Mouse (Mus musculus) frontal cortex, postnatal 14 days (tissue): ENCODE data around the gene Lemd1.
"Not testable (repeated sequence)": the region's sequence is repeated elsewhere in the genome, so short reads cannot be mapped to it uniquely, and the experiment has no call there.

Experiments
- DNase-seq, 2 experiments: peaks; one replicate each; pipeline ENCODE4 v3.0.0; 2022; ENCODE audit warnings: low spot score in 2 of 2

Gene Lemd1

DNA sequence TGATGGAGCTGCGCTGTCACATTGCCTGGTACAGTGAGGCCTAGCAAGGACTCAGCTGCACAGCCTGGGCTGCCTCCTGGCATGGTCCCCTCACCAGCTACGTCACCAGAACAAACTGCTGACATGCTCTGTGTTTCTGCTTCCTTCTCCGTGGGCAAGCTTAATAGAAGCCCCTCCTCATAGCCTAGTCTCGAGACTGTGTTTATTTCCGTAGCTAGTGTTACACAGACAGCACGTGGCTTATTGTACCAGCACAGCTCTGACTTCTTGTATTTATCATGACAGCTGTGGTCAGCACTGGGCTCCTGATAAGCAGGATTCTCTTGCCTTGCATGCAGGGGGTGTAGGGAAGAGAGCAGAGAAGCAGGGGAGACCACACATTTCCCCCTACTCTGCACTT, 54.9 kb downstream of the Lemd1 start:
- no peak for DNase-seq

DNA sequence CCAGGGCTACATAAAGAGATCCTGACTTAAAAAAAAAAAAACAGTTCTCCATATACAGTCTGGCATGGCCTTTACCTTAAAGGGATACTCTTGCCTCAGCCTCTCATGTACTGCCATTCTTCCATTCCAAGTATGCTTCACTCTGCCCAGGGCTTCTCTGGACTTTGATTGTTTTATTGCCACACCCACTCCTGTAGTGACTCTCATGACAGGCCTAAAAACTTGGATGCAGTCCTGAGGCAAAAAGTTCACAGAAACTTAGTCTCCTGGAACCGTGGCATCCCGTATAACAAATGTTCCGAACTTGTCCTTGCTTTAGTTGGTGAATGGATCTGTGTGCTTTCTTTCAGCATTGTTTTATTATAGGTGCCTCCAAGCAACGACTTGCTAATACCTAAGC, 55.4 kb downstream of the Lemd1 start:
- DNase-seq, result no peak

DNA sequence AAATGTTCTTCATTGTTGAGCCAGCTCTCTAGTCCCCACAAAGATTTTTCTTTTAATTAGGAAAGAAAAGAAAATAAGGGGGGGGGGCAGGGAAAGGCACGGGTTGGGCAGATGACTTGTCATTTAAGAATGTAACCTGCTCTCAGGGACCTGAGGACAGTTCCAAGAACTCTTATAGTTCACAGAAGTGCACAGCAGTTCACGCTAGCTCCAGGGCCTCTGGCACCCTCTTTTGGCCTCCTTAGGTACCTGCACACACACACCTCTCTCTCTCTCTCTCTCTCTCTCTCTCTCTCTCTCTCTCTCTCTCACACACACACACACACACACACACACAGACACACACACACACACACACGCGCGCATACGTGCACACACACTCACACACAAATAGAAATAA, 63.2 kb downstream of the Lemd1 start:
- DNase-seq, result no peak

DNA sequence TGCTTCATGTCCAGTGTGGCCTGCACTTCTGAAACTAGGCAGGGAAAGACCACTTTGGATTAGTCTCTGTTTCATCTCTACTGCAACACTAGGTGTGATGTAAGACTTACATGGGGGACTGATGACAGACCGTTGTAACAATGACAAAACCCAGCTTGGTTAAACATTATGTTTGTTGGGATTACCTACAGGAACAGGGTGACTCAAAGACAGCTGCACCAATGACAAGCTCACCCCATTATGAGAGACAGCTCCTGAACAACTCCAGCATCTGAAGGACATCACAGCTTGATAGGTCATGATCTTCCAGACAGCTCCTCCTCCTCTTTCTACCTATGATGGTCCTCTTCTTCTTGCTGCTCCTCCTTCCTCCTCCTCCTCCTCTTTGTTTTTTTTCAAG, 69.1 kb downstream of the Lemd1 start:
- DNase-seq, result no peak

DNA sequence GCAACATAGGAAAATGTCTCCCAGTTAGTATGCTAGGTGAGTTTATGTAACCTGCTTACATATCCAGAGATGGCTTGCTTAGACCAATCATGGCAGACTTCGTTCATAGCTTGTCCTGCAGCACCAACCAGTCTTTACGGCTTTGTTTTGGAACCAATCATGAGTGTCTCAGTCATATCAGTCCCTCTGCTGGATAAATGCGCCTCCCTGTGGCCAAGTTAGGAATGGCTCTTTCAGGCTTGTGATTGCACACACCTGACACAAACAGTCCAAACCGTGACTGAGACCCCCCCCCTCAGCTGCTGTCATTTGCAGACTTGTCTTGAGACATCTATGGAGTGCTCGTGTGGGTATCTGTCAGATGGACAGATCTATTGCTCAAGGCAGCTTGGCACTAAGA, 69.8 kb downstream of the Lemd1 start:
- DNase-seq, result no peak

DNA sequence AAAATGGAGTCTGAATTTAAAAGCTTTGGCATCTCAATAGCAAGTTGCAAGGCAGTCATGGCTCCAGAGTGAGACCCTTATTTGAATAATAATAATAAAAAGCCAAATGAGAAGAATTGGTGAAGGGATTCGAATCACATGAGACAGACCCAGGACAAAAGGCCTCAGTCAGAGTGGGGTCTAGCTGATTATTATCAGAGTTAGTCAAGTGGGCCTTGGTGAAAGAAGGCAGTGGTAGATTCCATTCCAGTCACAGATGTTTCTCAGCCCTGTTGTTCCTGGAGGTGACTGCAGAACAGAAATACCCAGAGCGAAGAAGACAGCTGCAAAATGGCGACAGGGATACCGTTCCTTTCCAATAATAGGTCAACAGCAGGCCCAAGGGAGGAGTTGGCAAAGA, 72.4 kb downstream of the Lemd1 start:
- no peak for DNase-seq

DNA sequence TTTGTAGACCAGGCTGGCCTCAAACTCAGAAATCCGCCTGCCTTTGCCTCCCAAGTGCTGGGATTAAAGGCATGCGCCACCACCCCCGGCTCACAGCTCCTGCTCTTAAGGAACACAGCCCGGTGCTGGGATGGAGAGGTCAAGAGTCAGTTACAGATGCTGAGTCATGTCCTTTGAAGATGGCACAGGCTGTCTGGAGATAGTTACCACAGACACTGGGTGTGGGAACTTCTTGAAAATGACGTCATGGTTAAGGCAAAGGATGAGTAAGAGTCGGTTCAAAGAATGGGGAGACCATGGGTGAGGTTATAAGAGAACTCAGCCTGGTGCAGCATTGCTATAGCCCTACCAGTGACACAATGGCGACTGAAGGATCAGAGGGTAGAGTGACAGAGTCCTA, 73.3 kb downstream of the Lemd1 start:
- DNase-seq, result no peak

DNA sequence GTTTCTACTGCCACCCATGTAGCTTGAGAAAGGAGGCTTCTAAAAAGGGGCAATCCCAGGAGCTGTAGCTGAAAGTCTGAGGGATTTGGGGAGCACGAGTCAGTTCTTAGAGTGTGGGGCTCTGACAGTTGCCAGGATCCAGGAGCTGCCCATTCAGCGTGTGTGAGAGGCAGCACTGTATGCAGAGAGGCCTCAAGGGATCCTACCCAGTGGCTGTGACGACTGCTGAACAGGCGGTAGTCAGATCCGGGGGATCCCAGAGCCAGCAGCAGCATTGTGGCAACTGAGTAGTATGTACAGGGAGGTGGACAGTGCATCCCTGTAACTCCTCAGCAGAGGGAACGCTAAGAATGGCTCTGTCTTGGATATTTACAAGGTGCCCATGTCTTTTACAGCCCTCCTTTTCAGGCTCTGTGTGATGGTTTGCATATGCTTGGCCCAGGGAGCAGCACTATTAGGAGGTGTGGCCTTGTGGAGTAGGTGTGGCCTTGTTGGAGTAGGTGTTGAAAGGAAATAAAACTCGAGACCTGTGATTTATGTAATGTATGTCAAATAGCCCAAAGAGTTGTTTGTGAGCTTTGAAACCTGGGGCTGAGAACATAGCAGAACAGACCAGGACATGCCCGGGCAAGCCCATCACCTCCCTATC, 74.1 kb downstream of the Lemd1 start:
- DNase-seq, result no peak

DNA sequence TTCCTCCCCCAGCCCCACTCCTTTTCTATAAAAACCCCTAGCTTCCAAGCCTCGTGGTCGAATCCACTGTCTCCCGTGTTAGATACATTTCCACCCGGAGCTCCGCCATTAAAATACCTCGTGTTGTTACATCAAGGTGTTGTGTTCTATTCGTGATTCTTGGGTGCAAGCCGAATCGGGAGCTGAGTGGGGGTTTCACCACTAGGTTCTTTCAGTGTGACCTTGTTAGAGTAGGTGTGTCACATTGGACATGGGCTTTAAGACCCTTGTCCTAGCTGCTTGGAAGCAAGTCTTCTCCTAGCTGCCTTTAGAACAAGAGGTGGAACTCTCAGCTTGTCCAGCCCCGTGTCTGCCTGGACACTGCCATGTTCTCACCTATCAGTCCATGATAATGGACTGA, 74.7 kb downstream of the Lemd1 start:
- DNase-seq, result no peak

DNA sequence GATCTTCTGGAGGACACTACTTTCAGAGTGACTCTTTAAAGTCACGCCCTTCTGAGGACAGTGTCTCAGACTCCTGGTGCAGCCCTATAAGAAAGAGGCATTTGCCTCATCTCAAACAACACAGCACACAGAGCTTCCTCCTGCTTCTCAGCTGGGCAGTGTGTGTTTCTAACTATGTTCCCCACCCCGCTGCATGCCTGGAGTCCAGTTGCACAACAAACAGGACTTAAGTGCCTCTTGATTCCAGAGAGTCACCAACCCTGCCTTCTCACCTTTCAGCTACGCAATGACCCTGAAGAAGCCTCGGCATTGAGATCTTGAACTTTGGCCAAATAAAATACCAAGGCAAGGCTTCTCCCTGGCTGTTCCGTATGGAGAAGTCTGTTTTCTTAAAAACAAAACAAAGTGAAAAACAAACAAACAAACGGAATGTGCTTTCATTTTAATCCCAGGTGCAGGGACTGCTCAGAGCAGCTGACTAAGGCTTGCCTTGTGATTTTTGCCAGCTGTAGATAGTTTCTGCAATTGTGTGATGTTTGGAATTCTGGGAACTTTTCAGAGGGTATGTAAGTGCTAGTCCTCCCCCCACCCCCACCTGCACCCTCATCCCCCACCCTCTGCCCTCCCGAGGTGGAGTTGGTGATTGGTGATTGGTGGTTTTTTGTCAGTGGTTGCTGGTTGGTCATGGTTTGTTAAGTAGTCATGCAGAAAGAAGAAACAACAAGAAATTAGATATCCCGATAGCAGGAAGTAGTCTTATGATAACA, 75.7 kb downstream of the Lemd1 start:
- no peak for DNase-seq

DNA sequence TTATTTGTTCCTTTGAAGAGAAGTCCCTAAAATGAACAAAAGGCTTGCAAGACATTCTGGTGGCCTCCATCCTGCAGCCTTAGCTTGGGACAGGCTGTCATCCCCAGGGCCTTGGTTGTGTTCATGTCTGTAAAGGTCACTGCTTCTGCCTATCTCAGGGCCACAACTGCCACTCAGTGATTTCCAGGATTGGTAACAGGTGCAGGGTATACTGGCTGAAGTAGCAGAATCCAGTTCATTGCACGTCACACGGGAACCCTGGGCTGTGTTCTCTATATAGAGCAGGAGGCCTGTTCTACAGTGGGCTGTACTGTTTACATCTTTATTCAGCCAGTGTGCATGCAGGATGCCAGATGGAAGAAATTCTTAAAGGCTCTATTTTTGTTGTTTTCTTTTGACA, 76.7 kb downstream of the Lemd1 start:
- no peak for DNase-seq

DNA sequence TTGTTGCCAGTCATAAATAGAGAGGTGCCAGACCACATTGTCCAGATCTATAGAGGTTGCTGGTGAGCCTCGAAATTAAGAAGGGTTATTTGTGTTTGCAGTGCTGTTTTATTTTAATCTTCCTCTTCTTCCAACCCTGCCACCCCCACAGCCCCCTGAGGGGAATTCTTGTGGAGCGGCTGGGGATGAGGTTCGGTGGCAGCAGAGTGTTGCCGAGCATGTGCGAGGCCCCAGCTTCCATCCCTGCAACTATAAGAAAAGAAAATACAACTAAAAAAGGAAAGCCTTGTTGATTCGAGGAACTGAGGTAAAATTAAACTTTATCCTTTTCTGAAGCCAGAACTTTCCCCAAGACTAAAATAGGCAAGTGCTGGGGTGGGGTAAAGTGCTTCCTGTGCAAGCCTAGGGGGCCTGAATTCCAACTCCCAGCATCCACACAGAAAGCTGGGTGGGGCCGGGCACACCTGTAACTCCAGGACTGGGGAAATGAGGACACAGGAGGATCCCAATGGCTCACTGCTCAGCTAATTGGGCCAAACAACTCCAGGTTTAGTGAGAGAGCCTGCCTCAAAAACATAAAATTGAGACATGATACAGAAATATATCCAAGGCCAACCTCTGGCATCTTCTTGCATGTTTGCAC, 77.3 kb downstream of the Lemd1 start:
- no peak for DNase-seq

DNA sequence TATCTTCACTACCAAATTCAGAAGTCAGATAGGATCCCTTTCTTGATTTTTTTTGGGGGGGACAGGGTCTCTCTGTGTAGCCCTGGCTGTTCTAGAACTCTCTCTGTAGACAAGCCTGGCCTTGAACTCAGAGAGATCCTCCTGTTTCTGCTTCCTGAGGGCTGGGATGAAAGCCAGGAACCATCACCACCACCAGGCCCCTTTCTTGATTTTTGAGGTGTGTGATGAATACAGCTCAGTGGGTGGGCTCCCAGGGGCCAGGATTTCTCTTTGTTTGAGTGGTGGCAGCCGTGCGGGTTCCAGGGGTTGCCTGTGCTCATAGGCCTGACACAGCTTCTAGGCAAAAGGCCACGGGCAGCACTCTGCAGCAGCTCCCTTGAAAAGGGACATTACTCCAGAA, 80.0 kb downstream of the Lemd1 start:
- DNase-seq, result no peak

DNA sequence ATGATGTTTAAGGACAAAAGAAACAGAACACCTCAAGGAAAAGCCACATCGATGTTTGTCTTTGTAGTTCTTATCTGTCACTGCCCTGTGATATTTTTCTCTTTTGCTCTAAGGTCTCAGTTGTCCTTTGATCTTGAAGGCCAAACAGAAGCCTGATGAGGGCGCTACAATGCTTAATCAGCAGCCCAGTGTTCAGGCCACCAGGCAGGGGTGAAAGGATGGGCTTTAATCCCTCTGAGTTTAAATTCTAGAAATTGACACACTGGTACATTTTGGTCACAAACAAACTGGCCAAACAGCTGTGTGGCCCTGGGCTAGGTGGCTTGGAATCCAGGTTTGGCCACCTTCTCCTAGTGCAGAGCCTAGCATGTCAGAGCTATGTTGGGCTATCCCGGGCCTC, 85.5 kb downstream of the Lemd1 start:
- DNase-seq, result no peak

DNA sequence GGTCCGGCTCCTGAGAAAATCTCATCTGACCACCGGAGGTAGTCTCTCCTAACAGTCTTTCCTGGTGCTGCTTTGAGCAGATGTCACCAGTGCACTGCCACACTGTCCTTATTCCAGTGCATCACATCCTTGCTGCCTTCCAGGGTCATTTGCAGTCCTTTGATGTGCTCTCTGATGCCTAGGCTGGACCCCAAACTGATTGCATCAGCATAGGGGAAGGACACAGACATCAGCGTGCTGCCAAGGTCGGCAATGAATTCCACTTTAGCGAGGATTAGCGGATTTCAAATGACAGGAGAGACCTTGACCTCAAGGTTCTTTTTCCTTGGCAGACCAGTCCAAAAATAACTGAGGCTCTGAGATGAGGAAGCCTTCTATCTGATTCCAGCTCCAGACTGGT, 85.9 kb downstream of the Lemd1 start:
- DNase-seq, result no peak

DNA sequence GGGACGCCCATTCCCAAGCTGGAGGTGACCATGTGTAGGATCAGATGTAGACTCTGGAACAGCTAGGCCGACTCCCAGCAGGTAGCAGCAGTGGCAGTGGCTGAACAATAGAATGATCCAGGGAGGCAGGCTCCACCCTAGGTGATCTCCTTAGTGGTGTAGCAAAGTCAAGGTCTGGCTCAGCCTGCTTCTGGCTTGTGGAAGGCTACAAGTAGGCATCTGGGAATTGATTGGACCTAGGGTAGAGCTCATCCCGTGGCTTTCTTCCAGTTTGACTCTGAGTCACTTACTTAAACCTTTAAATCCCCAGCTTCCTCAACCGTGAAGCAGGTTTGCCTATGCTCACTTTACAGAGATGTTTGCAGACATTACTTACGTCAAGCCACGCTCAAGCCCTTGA, 89.4 kb downstream of the Lemd1 start:
- DNase-seq, result not testable (repeated sequence)

DNA sequence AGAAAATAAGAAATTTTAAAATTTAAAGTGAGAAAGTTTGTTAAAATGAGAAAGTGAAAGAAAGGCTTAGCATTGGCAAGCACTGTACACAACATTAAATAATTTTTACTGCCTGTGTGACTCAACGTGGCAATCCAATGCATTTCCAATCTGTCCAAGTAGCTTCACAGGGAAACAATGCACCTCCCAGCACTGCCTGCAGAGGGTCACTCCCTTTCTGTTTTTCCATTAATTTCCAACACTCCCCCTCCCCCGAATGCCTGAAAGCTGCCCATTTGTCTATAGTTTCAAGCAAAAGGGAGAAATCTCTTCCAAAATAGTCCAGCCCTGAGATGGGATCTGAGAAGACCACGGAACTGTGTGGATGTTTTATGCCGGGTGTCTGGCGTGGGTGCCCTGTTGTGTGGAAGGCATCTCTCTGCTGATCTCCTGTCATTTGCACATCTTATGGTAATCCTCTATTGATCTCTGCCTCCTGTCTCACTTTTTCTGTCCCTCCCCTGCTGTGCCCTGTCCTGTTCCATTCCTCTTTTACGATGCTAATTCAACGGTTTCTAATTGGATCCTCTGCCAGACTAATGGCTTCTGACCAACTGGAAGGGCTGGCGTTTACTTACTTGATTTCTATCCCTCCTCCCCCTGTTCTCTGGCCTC, 90.4 kb downstream of the Lemd1 start:
- no peak for DNase-seq

DNA sequence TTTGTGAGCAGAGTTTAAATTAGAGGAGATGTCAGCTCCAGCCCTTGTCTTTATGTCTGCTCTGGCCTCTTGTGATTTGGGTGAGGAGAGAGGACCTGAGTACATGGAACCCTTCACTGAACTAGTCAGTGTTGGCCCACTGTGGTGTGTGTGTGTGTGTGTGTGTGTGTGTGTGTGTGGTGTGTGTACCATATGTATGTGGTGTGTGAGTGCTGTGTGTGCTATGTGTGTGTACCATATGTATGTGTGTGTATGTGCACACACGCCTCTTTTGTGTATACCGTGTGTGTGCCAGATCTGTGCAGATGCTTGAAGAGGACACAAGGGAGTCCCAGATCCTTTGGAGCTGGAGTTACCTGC, 90.9 kb downstream of the Lemd1 start:
- no peak for DNase-seq

DNA sequence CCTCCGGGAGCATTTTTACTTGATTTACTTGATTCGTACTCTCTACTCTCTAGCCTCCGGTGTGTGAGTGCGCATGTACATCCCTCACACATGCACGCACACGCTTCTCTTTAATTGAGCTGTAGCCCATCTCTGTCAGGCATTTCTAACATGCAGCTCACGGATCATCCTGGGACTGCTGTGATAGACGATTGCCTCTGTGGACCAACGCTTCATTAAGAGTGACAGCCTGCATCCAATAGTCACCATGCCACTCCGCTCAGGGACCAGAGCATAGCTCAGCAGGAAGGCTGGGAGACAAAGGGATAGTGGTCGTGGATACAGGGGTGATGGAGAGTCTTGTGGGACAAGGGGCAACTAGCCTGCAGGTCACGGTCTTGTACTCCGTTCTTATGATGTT, 91.8 kb downstream of the Lemd1 start:
- no peak for DNase-seq

DNA sequence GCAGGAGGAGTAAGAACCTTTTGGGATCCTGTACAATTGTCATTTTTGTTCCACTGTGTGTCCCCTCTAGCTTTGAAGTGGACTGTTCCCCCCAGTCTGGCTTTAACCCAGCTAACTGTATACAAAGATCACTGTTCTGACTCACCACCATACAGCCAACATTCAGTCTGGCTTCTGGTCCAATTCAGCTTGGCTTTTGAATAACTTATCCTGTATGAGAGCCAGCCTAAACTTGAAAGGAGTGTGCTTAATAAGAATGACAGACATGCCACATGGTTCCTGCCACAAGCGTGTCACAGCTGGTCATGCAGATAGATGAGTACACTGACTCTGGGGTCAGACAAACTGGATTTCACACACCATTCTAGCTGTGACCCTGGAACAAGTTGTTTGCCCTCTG, 95.5 kb downstream of the Lemd1 start:
- no peak for DNase-seq

DNA sequence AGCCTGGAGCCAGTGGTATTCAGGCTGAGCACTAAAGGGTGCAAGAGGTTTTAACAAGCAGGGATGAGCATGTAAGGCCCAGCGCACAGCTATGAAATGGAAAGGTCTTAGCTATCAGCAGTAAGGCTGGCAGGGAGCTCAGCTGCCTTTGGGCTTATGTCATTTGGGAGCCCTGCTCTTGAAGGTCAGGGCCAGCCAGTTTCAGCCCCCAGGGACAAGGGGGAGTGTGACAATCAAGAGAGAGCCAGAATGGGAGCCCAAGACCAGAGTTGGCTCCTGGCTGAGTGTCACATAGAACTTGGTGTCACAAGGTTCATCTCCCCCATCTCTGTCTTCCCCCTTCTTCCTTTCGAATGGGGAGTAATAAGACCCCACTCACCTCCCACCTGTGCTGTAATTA, 96.2 kb downstream of the Lemd1 start:
- no peak for DNase-seq

DNA sequence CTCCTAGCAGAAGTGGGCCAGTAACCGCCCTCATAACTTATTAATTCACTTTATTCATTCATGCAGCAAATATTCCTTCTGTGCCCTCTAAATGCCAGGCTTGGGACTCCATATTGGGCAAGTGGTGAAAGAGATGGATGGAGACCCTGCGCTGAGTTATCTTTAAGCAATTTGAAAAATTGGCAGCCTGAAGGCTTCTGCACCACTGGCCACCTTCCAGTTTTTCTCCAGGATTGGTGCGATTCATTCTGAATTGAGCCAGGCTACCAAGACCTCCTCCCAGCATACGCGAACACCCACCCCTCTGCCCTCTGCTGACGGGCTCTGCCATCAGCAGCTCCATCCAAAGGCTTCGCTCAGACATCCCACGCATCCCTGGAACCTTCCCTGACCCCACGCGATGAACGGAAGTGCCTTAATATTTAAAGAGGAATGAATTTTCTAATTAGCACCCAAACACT, 96.8 kb downstream of the Lemd1 start:
- DNase-seq, result no peak

DNA sequence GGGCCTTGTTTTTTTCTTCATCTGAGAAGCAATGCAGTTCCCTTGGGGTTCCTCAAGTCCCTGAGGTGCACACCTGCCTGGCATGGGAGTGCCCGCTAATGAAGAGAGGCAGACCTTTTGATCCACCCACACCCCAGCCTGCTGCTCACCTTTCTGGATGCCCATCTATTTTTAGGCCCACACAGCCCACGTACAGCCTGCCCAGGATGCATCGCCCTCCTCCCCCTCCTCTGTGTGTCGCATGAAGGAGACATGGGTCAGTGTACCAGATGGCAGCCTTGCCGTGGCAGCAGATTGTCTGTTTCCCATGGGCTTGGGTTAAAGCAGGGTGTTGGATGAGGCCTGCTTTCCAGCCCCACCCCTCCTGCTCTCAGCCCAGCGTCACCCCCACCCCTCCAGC, 98.7 kb downstream of the Lemd1 start:
- no peak for DNase-seq
